Mouse (Mus musculus): ENCODE measurements around the gene Ergic3. TPM values are rescaled to one million over a fixed set of nuclear protein-coding genes. Genes with fewer than 3 reads are reported as not detected.

Gene Ergic3
- polyA plus RNA-seq (2014; fragmentation: Nextera tagmentation; extraction: Ambion mirVana): 170 and 184 TPM in 2 replicates

DNA sequence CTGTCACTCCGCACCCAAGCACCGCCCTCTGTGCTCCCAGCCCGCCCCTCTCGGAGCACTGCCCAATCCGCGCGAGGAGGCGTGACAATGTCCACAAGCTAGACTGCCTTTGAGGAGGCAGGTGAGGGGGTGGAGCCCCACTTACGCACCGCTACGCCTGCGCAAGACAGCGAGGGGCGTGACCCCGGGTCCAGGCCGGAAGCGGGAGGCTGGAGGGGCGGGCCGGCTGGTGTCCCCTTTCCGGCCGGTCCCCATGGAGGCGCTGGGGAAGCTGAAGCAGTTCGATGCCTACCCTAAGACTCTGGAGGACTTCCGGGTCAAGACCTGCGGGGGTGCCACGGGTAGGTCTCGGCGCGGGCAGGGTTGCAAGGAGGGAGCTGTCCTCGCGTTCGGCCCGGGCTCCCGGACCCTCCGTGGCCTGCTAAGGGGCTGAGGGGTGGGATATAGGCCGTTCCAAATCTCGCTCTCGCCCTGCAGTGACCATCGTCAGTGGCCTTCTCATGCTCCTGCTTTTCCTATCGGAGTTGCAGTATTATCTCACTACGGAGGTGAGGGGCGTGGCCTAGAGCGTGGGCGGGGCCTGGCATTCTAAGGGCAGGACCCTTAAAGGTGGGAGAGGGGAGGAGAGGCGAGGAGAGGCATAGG, at the start of gene Ergic3, which contains the start of gene 6430550D23Rik:
TSS of gene Ergic3 (plus strand) at position 158 of the 645 bp plus-strand sequence.
TSS of gene 6430550D23Rik (minus strand) at position 90 of the 645 bp plus-strand sequence.
- peak within 1 kb of the TSS; percentile 76 for H3K4me2 ChIP-seq
- peak; percentile 100 for ATAC-seq (replicated peaks; ENCODE audit: insufficient number of reproducible peaks, low FRiP score, low TSS enrichment)
- H3K4me1 ChIP-seq (ENCODE audit: control insufficient read depth, insufficient read depth, low read length): peaks cover 7% of the 10 kb centered on the region
- H3K9me3 ChIP-seq (replicated peaks; ENCODE audit: control insufficient read depth, low read length): peaks cover 2% of the 10 kb centered on the region; the same call in 1 of the 2 replicates
- under 1% methylated on average over 44 of the region's 45 CpGs for WGBS (ENCODE audit: insufficient replicate concordance)
- peak within 1 kb of the TSS; percentile 94 for H3K4me3 ChIP-seq (ENCODE audit: low read depth, low read length)
- H3K27me3 ChIP-seq (ENCODE audit: control insufficient read depth, insufficient read depth, low read length): no peaks in the 10 kb centered on the region
- H3K9ac ChIP-seq (ENCODE audit: low read depth, low read length): peak within 1 kb of the TSS; percentile 88
- H3K27ac ChIP-seq (ENCODE audit: low read depth, low read length): peak within 1 kb of the TSS; percentile 76; the same call in 1 of the 2 replicates
- H3K36me3 ChIP-seq (ENCODE audit: control insufficient read depth, insufficient read depth, low read length): peaks cover 26% of the 10 kb centered on the region

DNA sequence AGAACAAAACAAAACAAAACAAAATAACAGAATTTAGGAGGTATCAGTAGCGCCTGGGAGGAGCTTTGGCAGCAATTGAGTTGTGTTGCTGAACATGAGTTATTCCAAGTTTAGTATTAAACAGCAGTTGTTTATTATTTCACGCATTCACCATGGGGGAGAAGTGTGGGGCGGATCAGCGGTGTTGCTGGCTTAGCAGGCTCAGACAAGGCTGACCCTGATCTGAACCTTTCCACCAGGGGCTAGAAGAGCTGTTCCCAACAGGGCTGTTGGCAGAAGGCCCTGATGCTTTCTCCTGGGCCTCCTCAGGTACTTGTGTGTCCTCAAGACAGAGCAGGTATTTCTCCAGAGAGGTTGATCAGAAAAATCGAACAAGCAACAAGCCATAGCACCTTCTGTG, 47.9 kb upstream of the Ergic3 start:
- H3K27me3 ChIP-seq (ENCODE audit: control insufficient read depth, insufficient read depth, low read length): no peaks in the 10 kb centered on the region
- H3K4me2 ChIP-seq: no peak overlapping the region
- H3K4me3 ChIP-seq (ENCODE audit: low read depth, low read length): no peak overlapping the region
- H3K9me3 ChIP-seq (replicated peaks; ENCODE audit: control insufficient read depth, low read length): no peaks in the 10 kb centered on the region
- no peaks in the 10 kb centered on the region for H3K4me1 ChIP-seq (ENCODE audit: control insufficient read depth, insufficient read depth, low read length)
- H3K9ac ChIP-seq (ENCODE audit: low read depth, low read length): no peak overlapping the region
- no peak overlapping the region for H3K27ac ChIP-seq (ENCODE audit: low read depth, low read length)
- H3K36me3 ChIP-seq (ENCODE audit: control insufficient read depth, insufficient read depth, low read length): peaks cover 12% of the 10 kb centered on the region; the same call in 1 of the 2 replicates
- no peak for ATAC-seq (replicated peaks; ENCODE audit: insufficient number of reproducible peaks, low FRiP score, low TSS enrichment)
- 87% methylated on average over 5 of the region's 5 CpGs for WGBS (ENCODE audit: insufficient replicate concordance)

DNA sequence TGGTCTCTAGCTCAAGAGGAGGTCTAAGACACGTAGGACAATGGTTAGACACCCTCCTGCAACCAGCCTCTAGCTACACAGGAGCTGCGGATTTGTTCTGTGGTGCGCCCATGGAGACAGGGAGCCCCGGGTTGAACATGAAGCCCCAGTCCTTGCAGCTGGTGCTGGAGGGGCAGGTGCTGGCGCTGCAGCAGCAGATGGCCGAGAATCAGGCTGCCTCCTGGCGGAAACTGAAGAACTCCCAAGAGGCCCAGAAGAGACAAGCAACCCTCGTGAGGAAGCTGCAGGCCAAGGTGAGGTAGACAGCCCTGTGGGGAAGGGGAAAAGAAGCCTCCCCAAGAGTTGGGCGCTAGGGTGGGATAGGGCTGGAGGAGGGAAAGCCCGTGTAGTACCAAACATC, 46.0 kb upstream of the Ergic3 start:
- no peak for ATAC-seq (replicated peaks; ENCODE audit: insufficient number of reproducible peaks, low FRiP score, low TSS enrichment)

DNA sequence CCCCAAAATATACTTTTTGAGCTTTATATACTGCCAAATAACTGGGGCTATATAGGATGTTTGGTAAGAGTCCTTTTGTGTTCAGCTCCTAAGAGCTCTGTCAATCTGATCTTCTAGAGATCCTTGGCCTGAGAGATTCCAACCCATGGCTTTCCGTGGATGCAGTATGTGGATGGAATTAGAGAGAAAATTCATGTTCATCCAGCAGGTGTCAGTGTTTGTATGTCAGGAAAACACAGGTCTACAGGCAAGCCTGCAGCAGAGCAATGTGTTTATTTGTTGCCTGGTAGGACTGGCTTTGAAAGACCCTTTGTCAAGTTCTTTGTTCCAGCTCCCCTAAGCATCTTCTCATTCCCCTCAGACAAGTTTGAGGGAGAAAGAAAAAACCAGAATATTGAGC, 44.9 kb upstream of the Ergic3 start:
- ATAC-seq (replicated peaks; ENCODE audit: insufficient number of reproducible peaks, low FRiP score, low TSS enrichment): no peak
- H3K36me3 ChIP-seq (ENCODE audit: control insufficient read depth, insufficient read depth, low read length): peaks cover 25% of the 10 kb centered on the region
- no peak overlapping the region for H3K27ac ChIP-seq (ENCODE audit: low read depth, low read length)
- H3K4me2 ChIP-seq: no peak overlapping the region
- no peak overlapping the region for H3K9ac ChIP-seq (ENCODE audit: low read depth, low read length)
- 44% methylated on average over 1 of the region's 1 CpGs for WGBS (ENCODE audit: insufficient replicate concordance)
- no peak overlapping the region for H3K4me3 ChIP-seq (ENCODE audit: low read depth, low read length)
- no peaks in the 10 kb centered on the region for H3K27me3 ChIP-seq (ENCODE audit: control insufficient read depth, insufficient read depth, low read length)
- no peaks in the 10 kb centered on the region for H3K9me3 ChIP-seq (replicated peaks; ENCODE audit: control insufficient read depth, low read length)
- H3K4me1 ChIP-seq (ENCODE audit: control insufficient read depth, insufficient read depth, low read length): no peaks in the 10 kb centered on the region

More for the DNA sequence above, 46.0 kb upstream of the Ergic3 start:
- Histone ChIP-seq H3K9ac (ENCODE audit: low read depth, low read length) (no peak overlapping the region), H3K4me2 (no peak overlapping the region), H3K27ac (ENCODE audit: low read depth, low read length) (no peak overlapping the region), H3K36me3 (ENCODE audit: control insufficient read depth, insufficient read depth, low read length) (peaks cover 16% of the 10 kb centered on the region; the same call in 1 of the 2 replicates), H3K27me3 (ENCODE audit: control insufficient read depth, insufficient read depth, low read length) (no peaks in the 10 kb centered on the region), H3K4me1 (ENCODE audit: control insufficient read depth, insufficient read depth, low read length) (no peaks in the 10 kb centered on the region), H3K9me3 (replicated peaks; ENCODE audit: control insufficient read depth, low read length) (no peaks in the 10 kb centered on the region), H3K4me3 (ENCODE audit: low read depth, low read length) (no peak overlapping the region)
- WGBS (ENCODE audit: insufficient replicate concordance): 83% methylated on average over 10 of the region's 10 CpGs

DNA sequence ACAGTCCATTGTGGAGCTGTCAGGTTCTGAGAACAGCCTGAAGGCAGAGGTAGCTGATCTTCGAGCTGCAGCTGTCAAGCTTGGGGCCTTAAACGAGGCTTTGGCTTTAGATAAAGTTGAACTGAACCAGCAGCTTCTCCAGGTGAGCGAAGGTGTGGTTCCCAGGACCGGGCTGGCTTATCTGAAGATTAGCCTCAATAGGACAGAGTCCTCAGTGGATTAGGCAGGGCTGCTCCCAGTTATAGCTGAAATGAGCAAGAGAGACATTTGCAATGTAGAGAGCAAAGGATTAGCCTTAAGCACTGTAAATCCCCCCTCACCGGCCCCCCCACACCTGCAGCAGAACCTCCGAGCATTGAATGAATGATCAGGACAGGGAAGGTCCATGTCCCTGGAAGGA, 34.5 kb upstream of the Ergic3 start:
- 70% methylated on average over 6 of the region's 6 CpGs for WGBS (ENCODE audit: insufficient replicate concordance)
- H3K27me3 ChIP-seq (ENCODE audit: control insufficient read depth, insufficient read depth, low read length): no peaks in the 10 kb centered on the region
- peaks cover 52% of the 10 kb centered on the region for H3K36me3 ChIP-seq (ENCODE audit: control insufficient read depth, insufficient read depth, low read length)
- H3K9ac ChIP-seq (ENCODE audit: low read depth, low read length): no peak overlapping the region
- H3K4me1 ChIP-seq (ENCODE audit: control insufficient read depth, insufficient read depth, low read length): no peaks in the 10 kb centered on the region
- H3K4me3 ChIP-seq (ENCODE audit: low read depth, low read length): no peak overlapping the region
- H3K4me2 ChIP-seq: no peak overlapping the region
- ATAC-seq (replicated peaks; ENCODE audit: insufficient number of reproducible peaks, low FRiP score, low TSS enrichment): no peak
- H3K9me3 ChIP-seq (replicated peaks; ENCODE audit: control insufficient read depth, low read length): no peaks in the 10 kb centered on the region
- no peak overlapping the region for H3K27ac ChIP-seq (ENCODE audit: low read depth, low read length)

GRCm38 (mm10) chr2:155974087-155974731, 33.6 kb upstream of the Ergic3 start:
- 80% methylated on average over 14 of the region's 14 CpGs for WGBS (ENCODE audit: insufficient replicate concordance)
- H3K36me3 ChIP-seq (ENCODE audit: control insufficient read depth, insufficient read depth, low read length): peaks cover 45% of the 10 kb centered on the region

DNA sequence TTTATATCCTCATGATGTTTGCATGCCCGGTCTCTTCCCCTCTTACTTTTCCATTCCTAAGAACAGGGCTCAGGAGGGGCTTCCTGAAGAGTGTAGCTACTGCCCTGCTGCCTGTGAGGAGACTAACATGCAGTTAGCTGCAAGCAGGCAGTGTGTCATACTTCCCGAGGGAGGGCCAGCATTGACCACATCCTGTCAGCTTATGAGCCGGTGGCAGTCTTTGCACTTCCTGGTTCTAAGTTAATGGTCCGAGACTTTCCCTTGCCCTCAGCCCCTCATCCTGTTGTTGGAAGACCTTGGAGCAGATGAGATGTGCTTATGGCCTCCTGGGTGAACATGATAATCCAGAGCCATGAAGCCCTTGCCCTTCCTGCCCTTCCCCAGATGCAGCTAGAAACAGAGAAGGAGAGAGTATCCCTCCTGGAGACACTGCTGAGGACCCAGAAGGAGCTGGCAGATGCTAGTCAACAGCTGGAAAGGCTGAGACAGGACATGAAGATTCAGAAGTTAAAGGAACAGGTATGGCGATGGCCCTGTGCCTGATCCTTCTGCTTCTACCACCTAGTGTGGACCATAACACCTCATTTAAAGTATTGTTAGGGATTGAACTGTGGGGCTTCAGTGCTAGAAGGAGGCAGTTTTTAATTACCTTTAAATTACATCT, 28.4 kb upstream of the Ergic3 start:
- peaks cover 42% of the 10 kb centered on the region for H3K36me3 ChIP-seq (ENCODE audit: control insufficient read depth, insufficient read depth, low read length)
- no peak overlapping the region for H3K4me3 ChIP-seq (ENCODE audit: low read depth, low read length)
- WGBS (ENCODE audit: insufficient replicate concordance): 73% methylated on average over 5 of the region's 5 CpGs
- ATAC-seq (replicated peaks; ENCODE audit: insufficient number of reproducible peaks, low FRiP score, low TSS enrichment): no peak
- H3K9ac ChIP-seq (ENCODE audit: low read depth, low read length): no peak overlapping the region
- no peaks in the 10 kb centered on the region for H3K4me1 ChIP-seq (ENCODE audit: control insufficient read depth, insufficient read depth, low read length)
- H3K27me3 ChIP-seq (ENCODE audit: control insufficient read depth, insufficient read depth, low read length): no peaks in the 10 kb centered on the region
- no peak overlapping the region for H3K27ac ChIP-seq (ENCODE audit: low read depth, low read length)
- H3K9me3 ChIP-seq (replicated peaks; ENCODE audit: control insufficient read depth, low read length): no peaks in the 10 kb centered on the region
- H3K4me2 ChIP-seq: no peak overlapping the region

More at GRCm38 (mm10) chr2:155974087-155974731, 33.6 kb upstream of the Ergic3 start:
- Histone ChIP-seq H3K4me2 (no peak overlapping the region), H3K27ac (ENCODE audit: low read depth, low read length) (no peak overlapping the region), H3K4me1 (ENCODE audit: control insufficient read depth, insufficient read depth, low read length) (no peaks in the 10 kb centered on the region), H3K4me3 (ENCODE audit: low read depth, low read length) (no peak overlapping the region), H3K27me3 (ENCODE audit: control insufficient read depth, insufficient read depth, low read length) (no peaks in the 10 kb centered on the region), H3K9ac (ENCODE audit: low read depth, low read length) (no peak overlapping the region), H3K9me3 (replicated peaks; ENCODE audit: control insufficient read depth, low read length) (no peaks in the 10 kb centered on the region)
- ATAC-seq (replicated peaks; ENCODE audit: insufficient number of reproducible peaks, low FRiP score, low TSS enrichment): no peak

DNA sequence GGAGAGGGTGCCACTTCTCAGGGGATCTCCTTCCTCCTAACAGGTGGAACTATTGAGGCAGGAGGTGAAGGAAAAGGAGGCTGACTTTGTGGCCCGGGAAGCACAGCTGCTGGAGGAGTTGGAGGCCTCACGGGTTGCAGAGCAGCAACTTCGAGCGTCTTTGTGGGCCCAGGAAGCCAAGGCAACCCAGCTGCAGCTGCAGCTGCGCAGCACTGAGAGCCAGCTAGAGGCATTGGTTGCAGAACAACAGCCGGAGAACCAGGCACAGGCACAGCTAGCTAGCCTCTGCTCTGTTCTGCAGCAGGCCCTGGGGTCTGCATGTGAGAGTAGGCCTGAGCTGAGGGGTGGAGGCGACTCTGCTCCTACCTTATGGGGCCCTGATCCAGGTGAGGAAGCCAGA, 22.1 kb upstream of the Ergic3 start:
- Histone ChIP-seq H3K9ac (ENCODE audit: low read depth, low read length) (no peak overlapping the region), H3K4me1 (ENCODE audit: control insufficient read depth, insufficient read depth, low read length) (peaks cover 9% of the 10 kb centered on the region), H3K4me3 (ENCODE audit: low read depth, low read length) (no peak overlapping the region), H3K4me2 (no peak overlapping the region), H3K9me3 (replicated peaks; ENCODE audit: control insufficient read depth, low read length) (no peaks in the 10 kb centered on the region), H3K36me3 (ENCODE audit: control insufficient read depth, insufficient read depth, low read length) (peaks cover 50% of the 10 kb centered on the region), H3K27me3 (ENCODE audit: control insufficient read depth, insufficient read depth, low read length) (no peaks in the 10 kb centered on the region), H3K27ac (ENCODE audit: low read depth, low read length) (no peak overlapping the region)
- 94% methylated on average over 7 of the region's 7 CpGs for WGBS (ENCODE audit: insufficient replicate concordance)
- no peak for ATAC-seq (replicated peaks; ENCODE audit: insufficient number of reproducible peaks, low FRiP score, low TSS enrichment)

Measured in heart, embryonic 11.5 days (tissue).